Mouse (Mus musculus): Measurements from ENCODE around the gene Gba2.

DNA sequence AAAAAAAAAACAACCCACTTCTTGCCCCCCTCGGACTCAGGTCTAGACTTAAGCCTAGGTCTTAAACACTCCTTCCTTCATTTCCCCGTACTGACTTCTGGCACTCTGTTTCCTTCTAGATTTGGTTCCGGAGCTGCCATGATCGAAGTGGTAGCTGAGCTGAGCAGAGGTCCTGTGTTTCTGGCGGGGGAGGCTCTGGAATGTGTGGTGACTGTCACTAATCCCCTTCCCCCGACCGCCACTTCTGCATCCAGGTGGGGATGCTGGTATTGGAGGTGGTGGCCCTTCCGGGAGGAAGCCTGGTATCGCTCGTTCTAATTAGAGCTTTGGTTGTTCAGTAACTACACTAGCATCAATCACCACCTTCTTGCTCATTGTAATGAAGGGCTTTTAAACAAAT, 583 bp upstream of the Gba2 start:
- TF ChIP-seq CTCF (IDR thresholded peaks at IDR 0.05; ENCODE audit: low read depth) (no peak), EP300 (IDR thresholded peaks at IDR 0.05; ENCODE audit: low read depth) (no peak)

Data from liver, embryonic 14.5 days (tissue).